Mouse (Mus musculus): ENCODE measurements around the gene Olfr323.

- TF ChIP-seq POLR2A (IDR thresholded peaks at IDR 0.05; ENCODE audit: control insufficient read depth, extremely low read depth, insufficient read depth, low read length, poor library complexity), result no peak
- no peak for TF ChIP-seq CTCF (IDR thresholded peaks at IDR 0.05; ENCODE audit: borderline replicate concordance, control insufficient read depth, extremely low read depth, insufficient read depth, low read length, poor library complexity)
Measured at GRCm38 (mm10) chr11:58606177-58606919, 24.0 kb downstream of the Olfr323 start.

Data from thymus, adult 2 months (tissue).